Mouse (Mus musculus) spleen, adult 2 months (tissue): ENCODE measurements around the gene Tex13c3. TPM values are rescaled to one million over a fixed set of nuclear protein-coding genes. Genes with fewer than 3 reads are reported as not detected.
"Not testable (repeated sequence)": the region's sequence is repeated elsewhere in the genome, so short reads cannot be mapped to it uniquely, and the experiment has no call there.

Experiments used
- DNase-seq, 2 experiments: peaks; one replicate each; pipeline versions ENCODE4 v3.0.0 to v3.0.0-alpha.2; 2012 to 2021; ENCODE audit warnings: low spot score in 2 of 2, low read depth in 1 of 2
- H3K27ac ChIP-seq: fragments of 200-500 bp; 2 replicates; pipeline ENCODE4 v1.5.1; 2012; ENCODE audit warnings: low read length, inconsistent platforms; ENCODE audit not compliant: insufficient read depth
- H3K27me3 ChIP-seq: fragments of 200-500 bp; 2 replicates; pipeline ENCODE4 v1.6.1; 2012; ENCODE audit warnings: mild to moderate bottlenecking, moderate library complexity, low read length, inconsistent platforms; ENCODE audit not compliant: control insufficient read depth, insufficient read depth
- H3K36me3 ChIP-seq: fragments of 200-500 bp; 2 replicates; pipeline ENCODE4 v1.6.1; 2012; ENCODE audit warnings: mild to moderate bottlenecking, low read length, inconsistent platforms; ENCODE audit not compliant: control insufficient read depth, insufficient read depth
- H3K4me1 ChIP-seq: fragments of 200-500 bp; 2 replicates; pipeline ENCODE4 v1.6.1; 2011; ENCODE audit warnings: inconsistent platforms; ENCODE audit not compliant: control insufficient read depth, insufficient read depth, insufficient read length
- H3K4me3 ChIP-seq: fragments of 200-500 bp; 2 replicates; pipeline ENCODE4 v1.5.1; 2011; ENCODE audit warnings: mild to moderate bottlenecking, inconsistent platforms; ENCODE audit not compliant: insufficient read depth, insufficient read length; ENCODE audit errors: extremely low read depth
- CTCF ChIP-seq: fragments of 200-500 bp; IDR thresholded peaks from 2 replicates; pipeline ENCODE4 v1.5.1; 2011; ENCODE audit warnings: mild to moderate bottlenecking, inconsistent platforms; ENCODE audit not compliant: insufficient read depth, insufficient read length, insufficient replicate concordance; ENCODE audit errors: extremely low read depth
- POLR2A ChIP-seq: fragments of 200-500 bp; IDR thresholded peaks from 2 replicates; pipeline ENCODE4 v1.6.1; 2011; ENCODE audit warnings: low read depth, low read length, inconsistent platforms
- WGBS: fragments of 180-500 bp; shearing (Covaris S2); methylation state at CpG from one replicate; pipeline ENCODE4 v1.1.7; 2018; 5-methylcytosine and 5-hydroxymethylcytosine counted together
- polyA plus RNA-seq: library from polyadenylated mRNA; depleted of rRNA; stranded (reverse); fragments of >200 nt; gene quantifications from 2 replicates; pipeline ENCODE4 v1.2.3, GENCODE M21; 2012; rRNA removed

The Tex13c3 gene
- polyA plus RNA-seq: not detected in 2 replicates

DNA sequence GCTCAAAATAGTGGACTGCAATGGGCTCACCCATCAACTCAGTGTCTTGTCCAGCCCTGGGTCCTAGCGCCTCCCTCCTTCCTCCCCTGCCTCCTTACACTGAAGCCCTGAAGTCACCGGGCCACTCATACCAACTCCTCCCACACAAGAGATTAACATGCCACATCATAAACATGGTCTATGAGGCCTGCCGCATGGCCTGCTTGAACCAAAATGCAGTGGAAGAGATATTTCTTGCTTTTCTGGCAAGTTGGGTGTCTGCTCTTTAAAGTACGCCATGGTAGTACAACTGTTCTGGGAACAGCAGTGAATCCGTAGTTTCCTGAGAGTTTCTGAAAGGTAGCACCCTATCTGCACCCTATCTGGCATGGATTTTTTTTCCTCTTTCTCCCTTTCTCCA is at the start of gene Tex13c3:
Gene Tex13c3, minus strand, starts transcription at position 101 of the 400 bp plus-strand sequence.
- not testable (repeated sequence) for DNase-seq, H3K27ac ChIP-seq, H3K27me3 ChIP-seq, H3K4me3 ChIP-seq, H3K4me1 ChIP-seq, H3K36me3 ChIP-seq
- 87% methylated on average over 5 of the region's 5 CpGs for WGBS

DNA sequence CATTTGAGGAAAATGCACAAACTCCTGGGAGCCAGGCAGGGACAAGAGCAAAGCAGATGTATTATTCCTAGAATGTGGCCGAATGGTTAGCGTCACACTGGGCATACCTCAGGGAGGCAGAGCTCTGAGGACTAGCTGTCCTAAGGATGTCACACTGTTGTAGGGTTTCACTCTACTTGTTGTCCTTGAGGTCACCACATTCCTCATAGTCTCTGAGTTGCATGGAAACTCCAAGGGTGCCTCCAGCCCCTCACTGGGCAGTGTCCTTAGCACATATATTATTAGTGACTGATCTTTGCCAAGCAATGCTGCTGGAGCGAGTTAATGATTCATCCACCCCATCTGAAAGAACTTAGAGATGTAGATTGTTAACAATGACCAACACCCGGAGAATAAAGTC is 8.6 kb upstream of the Tex13c3 start:
- Histone ChIP-seq H3K4me3 (no peak overlapping the region), H3K27ac (no peak overlapping the region), H3K4me1 (no peaks in the 10 kb centered on the region), H3K36me3 (no peaks in the 10 kb centered on the region), H3K27me3 (no peaks in the 10 kb centered on the region)
- DNase-seq: no peak
- 85% methylated on average over 4 of the region's 4 CpGs for WGBS
- TF ChIP-seq CTCF: no peak
- TF ChIP-seq POLR2A: no peak
